Mouse (Mus musculus): Measurements from ENCODE around the gene Rplp2. TPM values are rescaled to one million over a fixed set of nuclear protein-coding genes. Genes with fewer than 3 reads are reported as not detected.
"Not testable (repeated sequence)": the region's sequence is repeated elsewhere in the genome, so short reads cannot be mapped to it uniquely, and the experiment has no call there.

The Rplp2 gene
- polyA plus RNA-seq (2014; fragmentation: Nextera tagmentation; extraction: Ambion mirVana): 1,271 and 1,319 TPM in 2 replicates

DNA sequence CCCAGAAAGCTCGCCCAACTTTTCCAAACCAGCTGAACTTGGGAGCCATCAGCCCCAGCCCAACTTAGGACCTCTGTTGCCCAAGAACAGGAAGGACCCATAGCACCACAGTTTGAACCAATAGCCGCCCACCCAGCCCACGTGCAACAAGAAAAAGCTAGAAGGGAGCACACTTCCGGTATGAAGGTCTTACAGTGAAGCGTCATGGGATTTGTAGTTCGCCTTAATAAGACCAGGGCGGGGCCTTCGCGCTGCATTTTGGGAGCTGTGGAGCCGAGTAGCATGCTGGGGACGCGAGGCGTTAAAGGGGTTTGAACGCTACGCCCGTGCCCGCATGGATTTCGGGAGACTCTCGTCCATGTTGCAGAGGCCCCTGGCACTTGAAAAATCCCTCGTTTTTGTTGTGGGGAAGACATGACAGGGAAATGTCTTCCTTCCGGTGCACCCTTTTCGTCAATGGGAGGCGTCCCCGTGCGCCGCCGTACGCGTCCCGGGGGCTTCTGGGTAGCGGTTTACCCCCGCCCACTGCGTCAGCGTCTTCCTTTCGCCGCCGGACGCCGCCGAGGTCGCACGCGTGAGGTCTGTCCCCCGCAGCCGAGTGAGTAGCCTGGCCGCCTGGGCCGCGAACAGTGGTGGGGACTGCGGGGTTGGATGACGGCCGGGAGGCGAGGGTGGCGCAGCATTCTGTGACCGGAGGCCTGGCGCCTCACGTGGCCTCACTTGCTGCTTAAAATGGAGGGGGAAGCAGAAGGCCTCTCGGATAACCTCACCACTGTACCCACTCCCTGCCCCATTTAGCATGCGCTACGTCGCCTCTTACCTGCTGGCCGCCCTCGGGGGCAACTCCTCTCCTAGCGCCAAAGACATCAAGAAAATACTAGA, at the start of gene Rplp2:
Gene Rplp2, plus strand, starts transcription at position 261 of the 882 bp plus-strand sequence.
- Histone ChIP-seq H3K9ac (ENCODE audit: low read length) (peak within 1 kb of the TSS; percentile 90), H3K27me3 (ENCODE audit: control insufficient read depth, insufficient read depth, low read length) (no peaks in the 10 kb centered on the region), H3K36me3 (ENCODE audit: control insufficient read depth, insufficient read depth, low read length) (peaks cover 11% of the 10 kb centered on the region; the same call in 1 of the 2 replicates), H3K27ac (replicated peaks; ENCODE audit: low read depth, low read length) (no peak within 1 kb of the TSS), H3K9me3 (ENCODE audit: control insufficient read depth, low read length) (no peaks in the 10 kb centered on the region), H3K4me2 (ENCODE audit: low read depth, severe bottlenecking) (peak within 1 kb of the TSS; percentile 59), H3K4me1 (ENCODE audit: control insufficient read depth, insufficient read depth, low read length) (peaks cover 18% of the 10 kb centered on the region), H3K4me3 (ENCODE audit: low read depth, low read length) (peak within 1 kb of the TSS; percentile 86)
- DNase-seq (ENCODE audit: low spot score) (peak; percentile 92), ATAC-seq (ENCODE audit: insufficient number of reproducible peaks, low FRiP score, low TSS enrichment, low read depth) (peak; percentile 87)
- WGBS: under 1% methylated on average over 63 of the region's 63 CpGs

DNA sequence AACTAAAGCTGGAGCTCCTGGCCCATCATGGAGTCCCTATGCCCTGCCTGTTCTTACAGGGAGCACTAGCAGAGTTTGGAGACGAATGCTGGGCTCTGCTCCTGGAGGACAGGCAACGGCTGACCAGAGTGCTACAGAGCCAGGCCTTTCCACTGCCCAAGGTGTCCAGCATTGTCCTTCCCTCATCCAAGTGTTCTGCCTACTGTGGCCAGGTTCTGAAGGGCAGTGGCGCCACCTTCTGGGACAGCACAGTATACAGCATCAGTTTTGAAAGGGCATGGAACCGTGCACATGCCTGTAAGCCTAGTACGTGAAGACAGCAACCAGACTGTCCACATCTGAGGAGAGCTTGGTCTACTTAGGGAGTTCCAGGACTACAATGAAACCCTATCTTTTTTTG, 43.9 kb upstream of the Rplp2 start:
- DNase-seq (ENCODE audit: low spot score) (peak; percentile 63), ATAC-seq (ENCODE audit: insufficient number of reproducible peaks, low FRiP score, low TSS enrichment, low read depth) (0 out of 2 replicates have a peak, but pooled peaks have one; percentile 33)
- H3K27me3 ChIP-seq (ENCODE audit: control insufficient read depth, insufficient read depth, low read length): no peaks in the 10 kb centered on the region

DNA sequence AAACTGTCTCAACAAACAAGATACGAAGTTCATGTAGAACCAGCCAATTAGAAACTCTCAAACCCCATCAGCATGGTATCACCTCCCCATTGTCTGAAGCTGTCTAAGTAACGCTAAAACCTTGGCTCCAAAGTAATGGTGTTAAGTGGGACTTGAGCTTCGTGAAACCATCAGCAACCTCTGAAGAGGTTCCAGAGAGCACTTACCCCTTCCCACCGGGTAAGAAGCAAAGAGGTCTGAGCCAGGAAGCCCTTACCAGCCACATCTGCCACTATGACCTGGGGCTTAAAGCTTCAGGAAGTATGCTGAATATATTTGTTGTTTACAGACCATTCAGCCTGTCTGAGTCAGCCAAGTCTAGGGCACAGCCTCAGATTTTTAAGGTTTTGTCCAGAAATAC, 41.7 kb upstream of the Rplp2 start:
- no peak overlapping the region for H3K9ac ChIP-seq (ENCODE audit: low read length)
- 87% methylated on average over 4 of the region's 4 CpGs for WGBS

More for the DNA sequence above, 43.9 kb upstream of the Rplp2 start:
- Histone ChIP-seq H3K4me3 (ENCODE audit: low read depth, low read length) (no peak overlapping the region), H3K4me2 (ENCODE audit: low read depth, severe bottlenecking) (no peak overlapping the region), H3K36me3 (ENCODE audit: control insufficient read depth, insufficient read depth, low read length) (peaks cover 20% of the 10 kb centered on the region), H3K9ac (ENCODE audit: low read length) (no peak overlapping the region), H3K9me3 (ENCODE audit: control insufficient read depth, low read length) (no peaks in the 10 kb centered on the region), H3K27ac (replicated peaks; ENCODE audit: low read depth, low read length) (no peak overlapping the region), H3K4me1 (ENCODE audit: control insufficient read depth, insufficient read depth, low read length) (no peaks in the 10 kb centered on the region)
- 58% methylated on average over 5 of the region's 5 CpGs for WGBS

DNA sequence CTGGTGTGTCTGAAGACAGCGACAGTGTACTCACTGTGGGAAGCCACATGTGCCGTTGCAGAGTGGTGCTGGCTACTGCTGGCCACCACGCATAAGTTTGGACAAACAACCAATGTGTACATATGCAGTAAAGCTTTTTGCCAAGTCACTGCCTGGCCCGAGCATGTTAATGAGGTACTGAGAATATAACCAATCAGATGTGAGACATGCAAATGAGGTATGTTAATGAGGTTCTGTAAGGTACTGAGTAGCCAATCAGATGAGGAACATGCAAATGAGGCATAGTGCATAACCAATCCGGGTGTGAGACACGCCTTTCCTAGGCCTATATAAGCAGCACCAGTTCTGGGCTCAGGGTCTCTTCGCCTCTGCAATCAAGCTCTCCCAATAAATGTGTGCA, 39.5 kb upstream of the Rplp2 start:
- not testable (repeated sequence) for H3K4me1 ChIP-seq (ENCODE audit: control insufficient read depth, insufficient read depth, low read length); H3K27ac ChIP-seq (replicated peaks; ENCODE audit: low read depth, low read length); H3K4me3 ChIP-seq (ENCODE audit: low read depth, low read length); H3K9me3 ChIP-seq (ENCODE audit: control insufficient read depth, low read length); H3K9ac ChIP-seq (ENCODE audit: low read length); H3K27me3 ChIP-seq (ENCODE audit: control insufficient read depth, insufficient read depth, low read length); H3K36me3 ChIP-seq (ENCODE audit: control insufficient read depth, insufficient read depth, low read length); DNase-seq (ENCODE audit: low spot score); ATAC-seq (ENCODE audit: insufficient number of reproducible peaks, low FRiP score, low TSS enrichment, low read depth); H3K4me2 ChIP-seq (ENCODE audit: low read depth, severe bottlenecking)
- 94% methylated on average over 7 of the region's 7 CpGs for WGBS

More for the DNA sequence above, 41.7 kb upstream of the Rplp2 start:
- H3K27ac ChIP-seq (replicated peaks; ENCODE audit: low read depth, low read length): no peak overlapping the region
- no peaks in the 10 kb centered on the region; the same call in 1 of the 2 replicates for H3K4me1 ChIP-seq (ENCODE audit: control insufficient read depth, insufficient read depth, low read length)
- ATAC-seq (ENCODE audit: insufficient number of reproducible peaks, low FRiP score, low TSS enrichment, low read depth) (no peak), DNase-seq (ENCODE audit: low spot score) (no peak)
- no peak overlapping the region for H3K4me2 ChIP-seq (ENCODE audit: low read depth, severe bottlenecking)
- no peaks in the 10 kb centered on the region for H3K27me3 ChIP-seq (ENCODE audit: control insufficient read depth, insufficient read depth, low read length)
- H3K9me3 ChIP-seq (ENCODE audit: control insufficient read depth, low read length): no peaks in the 10 kb centered on the region
- H3K36me3 ChIP-seq (ENCODE audit: control insufficient read depth, insufficient read depth, low read length): peaks cover 14% of the 10 kb centered on the region
- H3K4me3 ChIP-seq (ENCODE audit: low read depth, low read length): no peak overlapping the region

DNA sequence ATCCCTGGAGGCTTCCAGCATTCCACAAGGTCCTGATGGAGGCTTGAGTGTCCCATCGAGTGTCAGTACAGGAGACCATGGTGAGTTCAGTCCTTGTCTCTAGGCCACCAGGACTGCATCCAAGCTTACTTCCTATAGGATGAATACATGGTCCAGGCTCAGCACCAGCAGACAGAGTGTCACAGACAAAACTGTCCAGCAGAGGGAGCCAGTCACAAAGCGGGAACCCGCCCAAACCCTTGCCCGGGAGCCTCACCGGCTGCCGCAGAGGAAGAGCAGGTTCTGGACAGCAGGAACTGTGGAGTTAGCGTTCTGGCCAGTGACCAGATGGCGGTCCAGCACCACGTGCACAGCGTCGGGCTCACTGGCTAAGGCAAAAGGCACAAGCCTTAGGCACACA, 38.3 kb upstream of the Rplp2 start:
- Histone ChIP-seq H3K4me3 (ENCODE audit: low read depth, low read length) (no peak overlapping the region), H3K27ac (replicated peaks; ENCODE audit: low read depth, low read length) (no peak overlapping the region), H3K9ac (ENCODE audit: low read length) (no peak overlapping the region), H3K9me3 (ENCODE audit: control insufficient read depth, low read length) (no peaks in the 10 kb centered on the region), H3K27me3 (ENCODE audit: control insufficient read depth, insufficient read depth, low read length) (no peaks in the 10 kb centered on the region), H3K4me1 (ENCODE audit: control insufficient read depth, insufficient read depth, low read length) (peaks cover 4% of the 10 kb centered on the region; the same call in 1 of the 2 replicates), H3K4me2 (ENCODE audit: low read depth, severe bottlenecking) (no peak overlapping the region), H3K36me3 (ENCODE audit: control insufficient read depth, insufficient read depth, low read length) (peaks cover 4% of the 10 kb centered on the region)
- ATAC-seq (ENCODE audit: insufficient number of reproducible peaks, low FRiP score, low TSS enrichment, low read depth): peak; percentile 52
- WGBS: 15% methylated on average over 11 of the region's 11 CpGs
- DNase-seq (ENCODE audit: low spot score): peak; percentile 91

DNA sequence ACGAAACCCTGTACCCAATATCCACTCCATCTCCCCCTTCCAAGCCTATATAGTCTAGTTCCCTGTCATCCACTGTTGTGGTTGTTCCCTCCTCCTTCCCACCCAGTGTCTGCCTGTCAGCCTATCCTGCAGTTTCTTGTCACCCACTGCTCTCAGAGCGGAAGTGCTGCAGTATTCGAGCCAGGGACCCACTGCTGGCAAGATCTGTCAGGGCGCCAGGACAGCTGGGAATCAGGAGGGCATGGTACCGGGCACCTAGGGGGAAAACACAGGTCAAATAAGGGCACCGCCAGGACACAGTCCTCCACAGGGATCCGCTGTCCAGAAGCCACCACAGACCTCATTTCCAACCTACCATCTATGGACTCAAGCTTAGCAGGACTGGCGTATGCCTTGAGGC, 36.5 kb upstream of the Rplp2 start:
- no peaks in the 10 kb centered on the region for H3K27me3 ChIP-seq (ENCODE audit: control insufficient read depth, insufficient read depth, low read length)
- no peak overlapping the region for H3K4me3 ChIP-seq (ENCODE audit: low read depth, low read length)
- H3K4me1 ChIP-seq (ENCODE audit: control insufficient read depth, insufficient read depth, low read length): peaks cover 4% of the 10 kb centered on the region; the same call in 1 of the 2 replicates
- ATAC-seq (ENCODE audit: insufficient number of reproducible peaks, low FRiP score, low TSS enrichment, low read depth) (no peak), DNase-seq (ENCODE audit: low spot score) (no peak)
- H3K9ac ChIP-seq (ENCODE audit: low read length): no peak overlapping the region
- no peaks in the 10 kb centered on the region for H3K9me3 ChIP-seq (ENCODE audit: control insufficient read depth, low read length)
- no peak overlapping the region for H3K27ac ChIP-seq (replicated peaks; ENCODE audit: low read depth, low read length)
- H3K4me2 ChIP-seq (ENCODE audit: low read depth, severe bottlenecking): no peak overlapping the region
- peaks cover 4% of the 10 kb centered on the region for H3K36me3 ChIP-seq (ENCODE audit: control insufficient read depth, insufficient read depth, low read length)
- 90% methylated on average over 8 of the region's 8 CpGs for WGBS

DNA sequence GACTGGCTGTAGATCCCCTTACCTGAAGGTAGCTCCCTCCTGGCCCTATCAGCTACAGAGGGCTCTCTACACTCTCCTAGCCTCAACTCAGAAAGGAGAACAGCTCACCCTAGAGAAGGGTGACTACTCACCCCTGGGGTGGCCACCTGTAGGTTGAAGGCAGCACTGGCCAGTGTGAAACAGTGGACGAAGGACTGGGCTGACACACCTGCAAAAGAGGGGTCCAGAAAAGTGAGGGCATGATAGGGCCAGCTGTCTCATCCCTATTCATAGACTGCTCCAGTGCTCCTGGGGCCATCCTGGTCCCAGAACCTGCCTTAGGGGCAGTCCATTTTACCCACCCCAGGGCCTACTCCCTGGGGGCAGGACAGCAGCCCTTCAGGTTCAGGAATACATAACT, 35.5 kb upstream of the Rplp2 start:
- no peaks in the 10 kb centered on the region for H3K9me3 ChIP-seq (ENCODE audit: control insufficient read depth, low read length)
- H3K27me3 ChIP-seq (ENCODE audit: control insufficient read depth, insufficient read depth, low read length): no peaks in the 10 kb centered on the region
- H3K4me2 ChIP-seq (ENCODE audit: low read depth, severe bottlenecking): no peak overlapping the region
- no peak overlapping the region for H3K9ac ChIP-seq (ENCODE audit: low read length)
- peaks cover 4% of the 10 kb centered on the region for H3K36me3 ChIP-seq (ENCODE audit: control insufficient read depth, insufficient read depth, low read length)
- H3K4me1 ChIP-seq (ENCODE audit: control insufficient read depth, insufficient read depth, low read length): peaks cover 4% of the 10 kb centered on the region; the same call in 1 of the 2 replicates
- no peak overlapping the region for H3K4me3 ChIP-seq (ENCODE audit: low read depth, low read length)
- DNase-seq (ENCODE audit: low spot score) (no peak), ATAC-seq (ENCODE audit: insufficient number of reproducible peaks, low FRiP score, low TSS enrichment, low read depth) (no peak)
- H3K27ac ChIP-seq (replicated peaks; ENCODE audit: low read depth, low read length): no peak overlapping the region
- 74% methylated on average over 1 of the region's 1 CpGs for WGBS

DNA sequence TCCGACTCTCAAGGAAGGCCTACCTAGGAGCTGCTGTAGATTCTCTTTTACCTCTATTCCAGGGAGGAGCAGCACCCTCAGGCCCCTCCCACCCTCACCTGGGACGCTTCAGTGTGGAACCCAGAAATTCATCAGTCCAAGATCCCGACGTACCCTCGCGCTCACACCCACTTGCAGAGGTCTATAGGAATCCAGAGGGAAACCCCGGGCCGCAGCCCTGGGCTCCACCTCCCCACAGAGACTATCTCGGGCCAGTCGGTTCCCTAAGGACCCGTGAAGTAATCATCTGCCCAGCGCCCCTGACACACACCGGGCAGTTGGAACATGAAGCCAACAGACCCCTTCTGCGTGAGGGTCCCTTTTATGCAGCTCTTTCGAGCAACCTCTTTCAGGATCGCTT, 33.8 kb upstream of the Rplp2 start:
- Histone ChIP-seq H3K9ac (ENCODE audit: low read length) (peak overlapping the region; percentile 77), H3K9me3 (ENCODE audit: control insufficient read depth, low read length) (no peaks in the 10 kb centered on the region), H3K36me3 (ENCODE audit: control insufficient read depth, insufficient read depth, low read length) (0 out of 2 replicates have a peak, but pooled peaks cover 2% of the 10 kb centered on the region), H3K4me1 (ENCODE audit: control insufficient read depth, insufficient read depth, low read length) (peaks cover 4% of the 10 kb centered on the region; the same call in 1 of the 2 replicates), H3K27ac (replicated peaks; ENCODE audit: low read depth, low read length) (0 out of 2 replicates have a peak overlapping the region, but pooled peaks have one; percentile 36), H3K4me3 (ENCODE audit: low read depth, low read length) (peak overlapping the region; percentile 83), H3K27me3 (ENCODE audit: control insufficient read depth, insufficient read depth, low read length) (no peaks in the 10 kb centered on the region), H3K4me2 (ENCODE audit: low read depth, severe bottlenecking) (peak overlapping the region; percentile 87)
- DNase-seq (ENCODE audit: low spot score): peak; percentile 44
- 6% methylated on average over 16 of the region's 16 CpGs for WGBS
- ATAC-seq (ENCODE audit: insufficient number of reproducible peaks, low FRiP score, low TSS enrichment, low read depth): peak; percentile 22; the same call in 1 of the 2 replicates

Measured in limb, embryonic 11.5 days (tissue).